Mouse (Mus musculus) brain, adult 2 months (tissue): ENCODE data around the gene Utp11.

Experiments used
- DNase-seq: peaks from one replicate; pipeline ENCODE4 v3.0.0; 2011; ENCODE audit warnings: low read depth, low spot score

Gene Utp11

GRCm38 (mm10) chr4:124632856-124633255 lies 60.5 kb downstream of the Utp11 start:
- DNase-seq = no peak

GRCm38 (mm10) chr4:124631456-124631855 lies 61.9 kb downstream of the Utp11 start:
- DNase-seq = no peak
